Mouse (Mus musculus): ENCODE data around the gene Ankrd63. TPM values are rescaled to one million over a fixed set of nuclear protein-coding genes. Genes with fewer than 3 reads are reported as not detected.

Ankrd63 gene
- polyA plus RNA-seq, 1 experiment: 0.30 TPM

DNA sequence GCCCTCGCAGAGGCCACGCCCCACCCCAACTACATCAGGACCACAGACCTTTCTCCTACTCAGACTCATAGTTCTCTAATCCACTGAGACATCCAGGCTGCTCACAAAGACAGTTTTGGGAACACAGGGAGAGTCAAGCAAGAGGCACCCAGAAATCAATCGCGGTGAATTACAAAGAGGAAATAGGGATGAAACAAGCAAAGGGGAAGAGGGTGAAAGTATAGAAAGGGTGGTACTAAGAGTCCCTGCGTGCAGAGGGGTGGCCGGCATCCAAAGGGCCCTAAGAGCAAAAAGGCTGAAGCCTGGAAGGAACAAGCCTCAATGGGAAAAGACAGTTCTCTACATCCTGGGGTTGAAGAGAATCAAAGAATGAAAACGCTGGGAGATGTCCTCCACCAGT is 40.9 kb upstream of the Ankrd63 start:
- H3K4me3 ChIP-seq (replicated peaks): peak overlapping the region; percentile 100
- peaks cover 47% of the 10 kb centered on the region for H3K4me1 ChIP-seq
- TF ChIP-seq FLI1 (IDR thresholded peaks at IDR 0.05; ENCODE audit: low read length): no peak
- TF ChIP-seq GATA1 (IDR thresholded peaks at IDR 0.05; ENCODE audit: borderline replicate concordance, low read length): no peak
- H3K9me3 ChIP-seq: no peaks in the 10 kb centered on the region
- H3K27me3 ChIP-seq (replicated peaks): no peaks in the 10 kb centered on the region
- peaks cover 37% of the 10 kb centered on the region for H3K36me3 ChIP-seq (replicated peaks; ENCODE audit: low read length)

DNA sequence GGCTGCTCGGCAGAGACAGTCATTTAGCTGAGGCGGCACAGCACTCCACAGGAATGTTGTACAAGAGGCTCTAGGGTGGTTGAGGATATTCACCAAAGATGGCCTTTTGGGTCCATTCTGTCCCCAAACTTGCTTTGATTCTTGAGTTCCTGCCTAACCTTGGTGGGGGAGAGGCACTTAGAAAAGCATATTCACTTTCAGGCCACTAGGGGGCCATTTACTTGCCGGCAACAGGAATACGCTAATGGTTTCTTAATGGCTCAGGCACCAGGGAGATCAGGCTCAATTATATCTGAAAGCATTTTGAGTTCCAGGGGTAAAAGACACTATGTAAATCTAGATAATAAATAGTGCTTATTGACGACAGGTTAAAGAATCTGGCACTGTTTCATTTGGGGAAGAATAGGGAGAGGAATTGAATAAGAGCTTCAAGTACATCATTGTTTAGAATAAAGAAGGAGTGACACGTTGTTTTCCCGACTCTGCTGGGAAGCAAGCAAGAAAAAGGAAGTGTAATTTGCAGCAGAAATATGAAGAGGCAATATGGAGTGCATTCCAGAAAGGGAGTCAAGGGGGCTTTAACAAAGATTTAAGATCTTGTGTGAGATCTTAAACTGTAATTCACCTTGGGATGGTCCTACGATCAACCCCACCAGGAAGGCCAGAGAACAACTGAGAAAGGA is 39.6 kb upstream of the Ankrd63 start:
- Histone ChIP-seq H3K36me3 (replicated peaks; ENCODE audit: low read length) (peaks cover 24% of the 10 kb centered on the region), H3K4me3 (replicated peaks) (peak overlapping the region; percentile 2), H3K9me3 (no peaks in the 10 kb centered on the region), H3K4me1 (peaks cover 36% of the 10 kb centered on the region), H3K27me3 (replicated peaks) (no peaks in the 10 kb centered on the region)
- no peak for TF ChIP-seq FLI1 (IDR thresholded peaks at IDR 0.05; ENCODE audit: low read length)
- no peak for TF ChIP-seq GATA1 (IDR thresholded peaks at IDR 0.05; ENCODE audit: borderline replicate concordance, low read length)

DNA sequence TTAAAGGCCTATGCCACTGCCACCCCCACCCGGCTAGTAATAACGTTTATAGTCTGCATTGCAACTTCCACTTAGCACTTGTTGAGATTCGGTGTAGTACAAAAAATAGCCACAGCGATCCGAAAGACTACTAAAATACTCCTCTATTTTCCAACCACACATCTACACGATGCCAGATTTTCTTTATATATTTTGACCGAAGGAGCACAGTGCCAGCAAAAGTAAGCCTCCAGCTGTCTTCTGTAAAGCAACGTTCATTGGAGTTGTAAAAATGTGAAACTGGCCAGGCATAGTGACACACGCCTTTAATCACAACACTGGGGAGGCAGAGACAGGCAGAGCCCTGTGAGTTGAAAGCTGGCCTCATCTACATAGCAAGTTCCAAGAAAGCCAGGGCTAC is 37.4 kb upstream of the Ankrd63 start:
- Histone ChIP-seq H3K36me3 (replicated peaks; ENCODE audit: low read length) (peaks cover 2% of the 10 kb centered on the region), H3K4me3 (replicated peaks) (no peak overlapping the region), H3K27me3 (replicated peaks) (no peaks in the 10 kb centered on the region), H3K4me1 (peaks cover 36% of the 10 kb centered on the region), H3K9me3 (no peaks in the 10 kb centered on the region)
- no peak for TF ChIP-seq FLI1 (IDR thresholded peaks at IDR 0.05; ENCODE audit: low read length)
- TF ChIP-seq GATA1 (IDR thresholded peaks at IDR 0.05; ENCODE audit: borderline replicate concordance, low read length): no peak

DNA sequence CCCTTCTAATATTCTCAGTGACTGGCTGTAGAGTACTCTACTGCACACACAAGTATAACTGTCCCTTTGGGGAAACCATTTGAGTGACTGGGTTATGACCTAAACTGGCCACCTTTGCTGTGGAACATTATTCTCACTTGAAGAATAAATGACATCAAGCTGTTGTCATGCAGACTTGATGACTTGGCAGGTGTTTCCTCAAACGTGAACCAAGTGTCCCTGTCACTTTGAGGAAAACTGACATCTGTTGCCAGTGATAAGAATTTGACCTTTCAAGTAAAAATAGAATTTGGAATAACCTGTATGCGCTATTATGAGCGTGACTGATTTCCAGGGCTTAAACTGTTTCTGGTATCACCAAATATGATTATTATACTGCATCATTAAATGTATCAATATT is 36.6 kb upstream of the Ankrd63 start:
- Histone ChIP-seq H3K9me3 (no peaks in the 10 kb centered on the region), H3K27me3 (replicated peaks) (no peaks in the 10 kb centered on the region), H3K4me1 (peaks cover 36% of the 10 kb centered on the region), H3K36me3 (replicated peaks; ENCODE audit: low read length) (no peaks in the 10 kb centered on the region), H3K4me3 (replicated peaks) (no peak overlapping the region)
- TF ChIP-seq FLI1 (IDR thresholded peaks at IDR 0.05; ENCODE audit: low read length) (no peak), GATA1 (IDR thresholded peaks at IDR 0.05; ENCODE audit: borderline replicate concordance, low read length) (no peak)

DNA sequence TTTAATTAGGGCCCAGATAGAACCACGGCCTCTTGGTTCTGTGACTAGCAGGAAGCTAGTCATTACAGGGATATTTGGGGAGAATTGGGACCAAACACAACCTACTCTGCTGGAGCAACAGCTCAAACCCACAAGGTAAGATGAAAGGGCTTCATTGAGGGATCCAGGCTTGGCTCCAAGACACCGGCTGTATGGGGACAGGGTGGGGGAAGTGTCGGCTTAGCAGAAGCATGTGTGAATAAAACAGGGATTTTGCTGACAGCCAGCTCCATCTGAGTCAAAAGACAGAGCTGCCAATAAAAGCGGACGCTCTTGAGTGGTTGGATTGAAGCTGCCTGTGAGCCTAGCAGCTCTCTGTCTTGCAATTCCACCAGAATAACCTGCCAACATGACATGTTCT is 29.6 kb upstream of the Ankrd63 start:
- peaks cover 2% of the 10 kb centered on the region for H3K27me3 ChIP-seq (replicated peaks)
- H3K4me1 ChIP-seq: peaks cover 37% of the 10 kb centered on the region

GRCm38 (mm10) chr2:118731981-118732380 is 28.2 kb upstream of the Ankrd63 start:
- Histone ChIP-seq H3K27me3 (replicated peaks) (peaks cover 2% of the 10 kb centered on the region), H3K36me3 (replicated peaks; ENCODE audit: low read length) (no peaks in the 10 kb centered on the region)

More for the DNA sequence above, 29.6 kb upstream of the Ankrd63 start:
- no peaks in the 10 kb centered on the region for H3K36me3 ChIP-seq (replicated peaks; ENCODE audit: low read length)
- TF ChIP-seq FLI1 (IDR thresholded peaks at IDR 0.05; ENCODE audit: low read length) (no peak), GATA1 (IDR thresholded peaks at IDR 0.05; ENCODE audit: borderline replicate concordance, low read length) (no peak)
- H3K4me3 ChIP-seq (replicated peaks): no peak overlapping the region
- no peaks in the 10 kb centered on the region for H3K9me3 ChIP-seq

DNA sequence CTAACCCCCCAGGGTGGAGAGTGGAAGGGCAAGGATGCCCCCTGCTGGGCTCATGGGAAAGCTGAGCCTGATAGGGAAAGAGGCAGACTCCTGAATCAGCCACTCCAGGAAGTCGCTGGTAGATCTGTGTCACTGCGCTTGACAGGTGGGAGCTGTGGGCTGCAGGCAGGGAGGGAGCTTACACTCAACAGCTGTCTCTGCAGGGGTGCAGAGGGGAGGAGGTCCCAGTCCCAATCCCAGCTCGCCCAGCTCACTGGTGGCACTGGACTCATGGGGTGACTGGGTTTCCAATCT is 26.8 kb upstream of the Ankrd63 start:
- peaks cover 2% of the 10 kb centered on the region for H3K27me3 ChIP-seq (replicated peaks)
- H3K36me3 ChIP-seq (replicated peaks; ENCODE audit: low read length): peaks cover 13% of the 10 kb centered on the region

More at GRCm38 (mm10) chr2:118731981-118732380, 28.2 kb upstream of the Ankrd63 start:
- Histone ChIP-seq H3K4me1 (peaks cover 50% of the 10 kb centered on the region), H3K9me3 (no peaks in the 10 kb centered on the region), H3K4me3 (replicated peaks) (no peak overlapping the region)
- TF ChIP-seq FLI1 (IDR thresholded peaks at IDR 0.05; ENCODE audit: low read length): no peak
- no peak for TF ChIP-seq GATA1 (IDR thresholded peaks at IDR 0.05; ENCODE audit: borderline replicate concordance, low read length)

DNA sequence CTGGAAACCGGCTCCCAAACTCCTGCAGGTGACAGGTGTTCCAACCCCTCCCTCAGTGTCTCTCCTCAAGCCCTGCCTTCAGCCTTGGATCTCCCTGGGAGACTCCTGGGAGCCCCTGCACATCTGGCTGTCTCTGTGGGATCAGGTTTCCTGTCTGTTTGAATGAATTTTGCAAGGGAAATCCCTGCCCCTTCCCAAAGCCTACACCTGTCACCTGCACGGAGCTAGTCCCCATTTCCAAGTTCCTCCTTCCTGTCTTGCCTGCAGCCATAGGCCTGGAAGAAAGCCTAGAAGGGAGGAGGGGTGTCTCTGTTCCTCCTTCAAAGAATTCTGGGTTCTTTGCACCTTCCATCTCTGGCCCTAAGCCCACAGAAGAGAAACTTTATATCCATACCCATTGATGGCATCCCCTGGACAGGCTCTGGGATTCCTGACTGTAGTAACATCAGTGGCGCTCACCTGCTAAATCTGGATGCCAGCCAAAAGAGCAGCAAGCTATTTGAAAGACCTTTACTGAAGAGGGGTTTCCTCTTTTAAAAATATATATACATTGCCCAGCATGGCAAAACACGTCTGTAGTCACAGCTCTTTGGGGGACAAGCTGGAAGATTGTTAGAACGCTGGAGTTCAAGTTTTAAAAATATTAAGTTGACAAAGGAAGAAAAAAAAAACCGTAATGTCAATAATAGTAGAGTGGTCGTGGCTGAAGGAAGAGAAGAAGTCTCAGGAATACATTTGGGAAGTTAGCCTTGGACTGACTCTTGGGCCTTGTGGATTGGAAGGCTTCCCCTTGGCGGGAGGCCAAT is 26.3 kb upstream of the Ankrd63 start:
- H3K27me3 ChIP-seq (replicated peaks): peaks cover 2% of the 10 kb centered on the region
- TF ChIP-seq GATA1 (IDR thresholded peaks at IDR 0.05; ENCODE audit: borderline replicate concordance, low read length): no peak
- no peak overlapping the region for H3K4me3 ChIP-seq (replicated peaks)
- H3K4me1 ChIP-seq: peaks cover 70% of the 10 kb centered on the region
- peaks cover 18% of the 10 kb centered on the region for H3K36me3 ChIP-seq (replicated peaks; ENCODE audit: low read length)
- no peaks in the 10 kb centered on the region for H3K9me3 ChIP-seq

More for the DNA sequence above, 26.8 kb upstream of the Ankrd63 start:
- TF ChIP-seq FLI1 (IDR thresholded peaks at IDR 0.05; ENCODE audit: low read length) (no peak), GATA1 (IDR thresholded peaks at IDR 0.05; ENCODE audit: borderline replicate concordance, low read length) (no peak)
- Histone ChIP-seq H3K4me1 (peaks cover 64% of the 10 kb centered on the region), H3K9me3 (no peaks in the 10 kb centered on the region), H3K4me3 (replicated peaks) (peak overlapping the region; percentile 81)

GRCm38 (mm10) chr2:118729194-118729593 is 25.4 kb upstream of the Ankrd63 start:
- Histone ChIP-seq H3K9me3 (no peaks in the 10 kb centered on the region), H3K36me3 (replicated peaks; ENCODE audit: low read length) (peaks cover 27% of the 10 kb centered on the region), H3K4me1 (peaks cover 78% of the 10 kb centered on the region), H3K4me3 (replicated peaks) (peak overlapping the region; percentile 90), H3K27me3 (replicated peaks) (peaks cover 2% of the 10 kb centered on the region)
- TF ChIP-seq GATA1 (IDR thresholded peaks at IDR 0.05; ENCODE audit: borderline replicate concordance, low read length) (no peak), FLI1 (IDR thresholded peaks at IDR 0.05; ENCODE audit: low read length) (no peak)

DNA sequence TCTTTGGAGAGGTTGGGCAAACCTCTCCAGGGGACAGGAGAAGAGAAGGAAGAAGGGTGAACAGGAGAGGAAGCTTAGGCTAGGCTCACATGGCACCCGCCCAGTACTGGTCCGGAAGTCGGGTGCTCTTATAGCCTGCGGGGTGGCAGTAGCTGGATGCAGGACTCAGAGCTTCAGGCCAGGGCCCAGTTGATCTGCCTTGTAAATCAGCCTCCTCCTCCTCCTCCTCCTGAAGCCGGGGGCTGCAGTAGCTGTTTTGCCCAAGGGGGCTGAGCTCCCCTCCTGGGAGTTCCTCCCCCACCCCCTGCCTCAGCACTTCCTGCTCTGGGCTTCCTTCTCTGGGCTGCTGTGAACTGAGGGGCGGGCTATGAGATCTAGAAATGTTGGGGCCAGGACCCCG is 24.6 kb upstream of the Ankrd63 start, which contains the start of gene Plcb2:
Gene Plcb2, minus strand, starts transcription at position 102 of the 400 bp plus-strand sequence.
- no peak for TF ChIP-seq GATA1 (IDR thresholded peaks at IDR 0.05; ENCODE audit: borderline replicate concordance, low read length)
- no peak for TF ChIP-seq FLI1 (IDR thresholded peaks at IDR 0.05; ENCODE audit: low read length)
- H3K4me1 ChIP-seq: peaks cover 80% of the 10 kb centered on the region
- no peaks in the 10 kb centered on the region for H3K9me3 ChIP-seq
- H3K4me3 ChIP-seq (replicated peaks): peak within 1 kb of the TSS; percentile 90
- H3K36me3 ChIP-seq (replicated peaks; ENCODE audit: low read length): peaks cover 35% of the 10 kb centered on the region
- peaks cover 2% of the 10 kb centered on the region for H3K27me3 ChIP-seq (replicated peaks)
